Mouse (Mus musculus): Measurements from ENCODE around the gene Gm20388. TPM values are rescaled to one million over a fixed set of nuclear protein-coding genes. Genes with fewer than 3 reads are reported as not detected.

The Gm20388 gene
- total RNA-seq, 2 experiments from 2014 or later = 11.4 to 18.1 TPM

DNA sequence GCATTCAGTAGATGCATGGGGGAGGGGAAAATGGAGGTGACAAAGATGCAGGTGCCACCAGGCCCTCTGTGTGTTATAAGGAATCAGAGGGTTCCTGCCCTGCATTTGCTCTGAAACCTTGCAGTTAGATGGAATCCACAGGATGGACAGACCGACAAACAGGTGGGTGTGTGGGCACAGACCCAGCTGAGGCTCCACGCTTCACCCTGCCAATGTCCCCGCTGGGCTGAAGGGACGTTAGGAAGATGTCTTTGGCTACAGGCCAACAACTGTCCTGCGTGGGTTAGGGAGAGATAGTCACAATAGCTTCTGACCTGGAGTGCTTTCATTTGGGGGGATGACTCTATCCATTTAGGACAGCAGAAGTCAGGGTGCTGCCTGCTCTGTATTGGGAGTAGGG, 399.4 kb downstream of the Gm20388 start:
- ATAC-seq (replicated peaks; ENCODE audit: low FRiP score, low TSS enrichment, poor library complexity, severe bottlenecking) = no peak

DNA sequence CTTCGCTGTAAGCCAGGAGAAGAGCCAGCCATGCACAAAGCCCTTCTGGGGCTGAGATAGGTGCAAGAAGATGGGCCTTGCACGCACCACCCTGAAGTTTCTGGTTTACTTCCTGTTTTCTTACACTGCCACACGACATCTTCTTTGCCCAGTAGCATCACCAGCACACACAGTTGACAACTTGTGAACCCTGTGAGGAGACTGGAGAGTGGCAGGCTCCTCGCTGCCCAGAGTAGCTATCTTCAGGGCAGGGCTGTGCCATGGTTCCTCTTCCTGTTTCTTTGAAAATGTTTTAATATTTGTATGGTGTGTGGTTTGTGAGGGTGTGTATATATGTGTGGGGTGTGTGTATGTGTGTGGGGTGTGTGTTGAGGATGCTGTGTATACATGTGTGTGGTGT, 401.8 kb downstream of the Gm20388 start:
- ATAC-seq (replicated peaks; ENCODE audit: low FRiP score, low TSS enrichment, poor library complexity, severe bottlenecking) = no peak

DNA sequence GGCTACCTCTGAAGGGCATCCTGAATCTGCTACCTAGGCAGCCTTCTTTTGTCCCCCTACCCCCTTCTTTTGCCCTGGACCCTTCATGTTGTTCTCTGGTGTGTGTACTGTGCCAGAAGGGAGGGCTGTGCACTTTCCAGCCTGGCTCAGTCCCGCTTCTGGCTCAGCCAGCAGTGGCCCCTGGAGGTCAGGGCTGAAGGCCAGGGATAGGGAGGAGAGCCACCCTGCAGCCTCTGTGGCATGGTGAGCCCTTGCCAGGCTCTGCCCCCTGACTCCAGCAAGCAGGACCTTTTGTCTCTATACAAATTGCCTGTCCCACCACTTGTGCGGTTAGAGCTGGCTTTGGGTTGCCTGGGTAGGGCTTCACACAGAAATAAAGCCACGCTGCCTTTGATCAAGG, 403.0 kb downstream of the Gm20388 start:
- ATAC-seq (replicated peaks; ENCODE audit: low FRiP score, low TSS enrichment, poor library complexity, severe bottlenecking) = no peak

DNA sequence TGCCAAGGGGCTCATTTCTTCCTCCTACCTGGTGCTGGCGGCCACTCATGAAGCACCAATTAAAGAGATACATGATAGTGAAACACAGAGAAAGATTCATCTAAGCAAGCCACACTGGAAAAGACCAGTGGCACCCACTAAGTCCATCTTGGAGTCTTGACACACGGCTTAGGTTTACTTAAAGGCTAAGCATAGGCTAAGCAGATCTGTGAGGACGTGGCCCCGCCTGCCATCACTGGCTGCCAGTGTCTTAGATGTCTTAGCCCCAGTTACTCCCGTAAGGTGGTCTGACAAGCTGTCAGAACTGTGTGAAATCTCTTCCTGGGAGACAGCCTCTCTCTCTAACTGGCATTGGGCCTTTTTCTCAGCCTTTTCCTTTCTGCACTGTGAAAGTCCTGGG, 404.3 kb downstream of the Gm20388 start:
- ATAC-seq (replicated peaks; ENCODE audit: low FRiP score, low TSS enrichment, poor library complexity, severe bottlenecking) = no peak

DNA sequence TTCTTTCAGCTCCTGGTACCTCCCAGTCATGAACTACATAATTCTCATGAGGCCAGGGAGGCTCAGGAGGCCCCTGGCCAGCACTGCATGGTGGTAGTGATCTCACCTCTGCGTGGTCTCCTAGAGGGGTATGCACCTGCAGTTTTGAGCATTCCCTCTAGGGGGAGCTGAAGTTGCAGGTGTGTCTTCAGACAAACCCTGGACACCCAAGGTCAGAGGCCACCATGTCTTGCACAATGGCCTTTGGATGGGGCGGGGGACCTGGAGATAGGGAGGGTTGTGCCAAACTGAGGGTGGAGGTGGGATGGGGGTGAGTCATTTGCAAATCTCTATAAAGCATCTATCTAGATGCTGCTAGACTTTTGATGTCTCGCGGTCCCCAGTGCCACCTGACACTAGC, 405.0 kb downstream of the Gm20388 start:
- no peak for ATAC-seq (replicated peaks; ENCODE audit: low FRiP score, low TSS enrichment, poor library complexity, severe bottlenecking)

DNA sequence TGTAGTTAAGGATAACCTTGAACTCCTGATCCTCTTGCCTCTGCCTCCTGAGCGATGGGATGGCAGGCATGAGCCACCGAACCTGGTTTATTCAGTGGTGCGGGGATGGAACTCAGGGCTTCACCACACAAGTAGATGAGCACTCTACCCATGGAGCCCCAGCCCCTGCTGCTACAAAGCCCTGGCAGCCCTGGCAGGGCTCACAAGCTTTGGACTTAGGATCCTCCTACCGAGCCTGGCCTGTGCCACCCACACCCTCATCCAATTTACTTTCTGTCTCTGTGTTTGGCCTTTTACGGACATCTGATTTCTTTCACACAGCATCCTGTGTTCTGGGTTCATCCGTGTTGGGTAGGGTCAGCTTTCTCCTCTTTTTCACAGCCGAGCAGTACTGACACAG, 406.1 kb downstream of the Gm20388 start:
- no peak for ATAC-seq (replicated peaks; ENCODE audit: low FRiP score, low TSS enrichment, poor library complexity, severe bottlenecking)

DNA sequence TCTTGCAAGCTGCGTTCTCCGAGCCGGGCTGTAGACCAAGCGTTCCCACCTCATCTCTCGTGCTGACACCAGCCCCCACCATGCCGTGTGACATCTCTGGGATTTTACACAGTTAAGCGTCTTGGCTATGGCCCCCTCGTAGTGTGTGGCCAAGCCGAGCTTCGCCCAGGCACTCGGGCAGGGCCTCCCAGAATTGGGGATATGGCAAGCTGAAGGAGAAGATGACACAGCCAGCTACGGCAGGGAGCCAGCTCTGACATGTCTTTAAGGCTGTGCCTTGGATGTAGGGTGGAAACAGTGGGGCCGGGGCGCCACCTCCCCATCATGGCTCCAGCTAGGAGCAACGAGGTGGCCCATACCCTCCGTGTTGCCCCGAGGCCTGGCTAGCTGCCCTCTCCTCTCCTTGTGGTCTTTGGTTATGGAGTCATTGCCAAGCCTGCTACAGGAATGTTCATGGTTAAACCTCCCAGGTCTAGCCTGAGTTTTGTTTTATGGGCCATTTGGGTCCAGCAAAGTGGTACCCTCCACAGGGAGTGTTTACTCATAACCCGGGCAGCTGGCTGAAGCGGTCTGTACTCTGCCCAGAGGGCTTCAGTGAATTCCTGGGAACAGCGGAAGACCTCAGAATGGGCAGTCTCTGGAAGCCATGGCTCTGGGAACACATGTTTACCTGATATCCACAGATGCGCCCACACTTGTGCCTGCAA, 406.6 kb downstream of the Gm20388 start:
- ATAC-seq (replicated peaks; ENCODE audit: low FRiP score, low TSS enrichment, poor library complexity, severe bottlenecking) = no peak

DNA sequence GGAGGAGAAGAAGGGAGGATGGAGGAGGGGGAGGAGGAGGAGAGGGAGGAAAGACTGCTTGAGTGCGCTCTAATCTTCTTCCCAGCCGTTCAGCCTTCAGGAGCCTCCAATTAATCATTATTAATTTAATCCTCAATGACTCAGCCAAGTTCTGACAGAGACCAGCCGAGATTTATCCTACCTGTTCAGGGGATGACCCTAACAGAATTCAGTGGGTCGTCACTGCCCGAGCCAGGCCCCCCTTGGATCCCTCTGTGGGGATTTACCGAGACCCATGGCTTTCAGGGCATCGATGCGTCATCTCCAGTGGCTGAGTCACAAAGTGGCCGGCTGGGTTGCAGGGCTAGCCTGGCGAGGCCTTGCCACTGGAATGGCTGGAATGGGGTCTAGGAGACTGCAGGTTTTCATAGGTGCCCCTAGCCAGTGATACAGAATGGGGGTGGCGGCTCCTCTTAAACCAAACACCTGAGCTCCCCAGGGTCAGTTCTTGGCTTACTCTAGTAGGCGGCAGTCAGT, 407.9 kb downstream of the Gm20388 start:
- ATAC-seq (replicated peaks; ENCODE audit: low FRiP score, low TSS enrichment, poor library complexity, severe bottlenecking) = no peak

DNA sequence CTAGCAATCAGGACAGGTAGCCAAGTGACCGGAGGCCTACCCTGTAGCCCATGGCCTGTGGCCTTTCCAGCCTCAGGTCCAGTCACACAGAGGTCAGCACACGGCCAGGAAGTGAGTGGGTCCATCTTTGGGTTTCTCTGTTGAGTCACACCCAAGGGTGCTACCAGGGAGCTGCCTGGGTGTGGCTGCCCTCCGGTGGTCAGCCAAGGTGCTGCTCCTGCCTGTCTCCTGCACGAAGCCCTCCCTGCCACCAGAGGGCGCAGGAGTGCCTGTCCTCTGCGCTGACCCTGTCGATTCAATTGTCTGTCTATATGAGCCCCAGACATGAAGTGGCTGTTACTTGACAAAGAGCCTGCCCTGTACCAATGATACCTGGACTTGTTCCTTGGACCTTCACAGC, 408.8 kb downstream of the Gm20388 start:
- ATAC-seq (replicated peaks; ENCODE audit: low FRiP score, low TSS enrichment, poor library complexity, severe bottlenecking) = peak; percentile 83

DNA sequence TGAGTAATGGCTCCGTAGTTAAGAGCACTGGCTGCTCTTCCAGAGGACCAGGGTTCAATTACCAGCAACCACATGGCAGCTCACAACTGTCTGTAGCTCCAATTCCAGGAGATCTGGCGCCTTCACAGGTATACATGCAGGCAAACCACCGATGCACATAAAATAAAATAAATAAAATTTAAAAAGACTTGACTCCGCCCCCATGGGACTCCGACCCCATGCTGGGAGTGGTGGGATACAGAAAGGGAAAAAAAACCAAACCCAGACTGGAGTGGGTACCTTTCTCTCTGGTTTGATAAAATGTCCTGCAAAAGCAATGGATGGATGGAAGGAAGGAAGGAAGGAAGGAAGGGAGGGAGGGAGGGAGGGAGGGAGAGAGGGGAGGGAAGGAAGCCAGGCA, 409.5 kb downstream of the Gm20388 start:
- no peak for ATAC-seq (replicated peaks; ENCODE audit: low FRiP score, low TSS enrichment, poor library complexity, severe bottlenecking)

DNA sequence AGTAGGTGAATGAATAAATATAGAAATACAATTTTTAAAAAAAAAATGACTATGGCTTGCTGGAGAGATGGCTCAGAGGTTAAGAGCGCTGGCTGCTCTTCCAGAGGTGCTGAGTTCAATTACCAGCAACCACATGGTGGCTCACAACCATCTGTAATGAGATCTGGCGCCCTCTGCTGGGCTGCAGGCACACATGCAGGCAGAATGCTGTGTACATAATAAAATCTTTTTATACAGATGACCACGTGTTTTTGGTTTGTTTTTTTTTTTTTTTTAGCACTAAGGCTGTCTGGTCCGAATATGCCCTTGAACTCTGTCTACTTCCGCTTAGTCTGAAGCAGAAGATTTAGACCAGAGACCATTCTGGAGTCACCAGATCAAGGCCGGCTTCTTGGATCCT, 411.1 kb downstream of the Gm20388 start:
- ATAC-seq (replicated peaks; ENCODE audit: low FRiP score, low TSS enrichment, poor library complexity, severe bottlenecking) = no peak

DNA sequence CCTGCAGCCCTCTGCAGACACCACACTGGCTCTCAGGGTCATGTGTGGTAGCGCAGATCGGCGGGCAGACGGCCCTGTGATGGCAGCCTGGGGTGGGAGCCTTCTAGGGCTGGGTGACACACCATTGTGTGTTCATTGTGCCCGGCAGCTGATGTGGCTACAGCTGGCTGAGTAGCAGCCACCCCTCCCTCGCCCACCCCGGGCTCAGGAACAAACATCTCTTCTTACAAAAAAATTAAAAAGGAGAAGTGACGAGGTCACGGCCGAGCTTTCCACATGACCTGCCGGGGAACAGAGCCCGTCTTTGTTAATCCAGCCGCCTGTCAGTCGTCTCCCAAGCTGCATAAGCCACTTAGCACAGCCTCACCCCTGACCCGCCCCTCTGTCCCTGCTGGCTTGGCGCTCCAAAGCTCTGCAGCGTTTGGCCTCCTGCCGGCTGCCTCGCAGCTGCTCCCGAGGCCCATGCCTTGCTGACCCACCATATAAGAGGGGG, 412.4 kb downstream of the Gm20388 start:
- no peak for ATAC-seq (replicated peaks; ENCODE audit: low FRiP score, low TSS enrichment, poor library complexity, severe bottlenecking)

DNA sequence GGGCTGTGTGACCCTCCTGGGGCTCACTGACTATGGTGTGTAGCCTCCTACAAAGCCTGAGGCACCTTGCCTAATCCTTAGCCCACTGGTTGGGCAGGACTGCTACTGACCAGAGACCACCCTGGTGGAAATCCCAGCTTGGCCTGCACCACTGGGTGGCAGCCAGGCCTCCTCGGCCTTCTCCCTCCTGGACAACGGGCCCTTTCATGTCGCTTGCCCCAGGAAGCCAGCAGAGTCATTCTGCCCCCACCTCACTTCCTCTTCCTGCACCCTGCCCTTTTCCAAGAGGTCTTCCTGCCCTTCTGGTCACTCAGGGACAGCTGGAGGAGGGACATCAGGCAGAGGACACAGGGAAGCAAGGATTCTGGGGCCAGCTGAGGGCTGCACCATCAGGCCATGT, 413.9 kb downstream of the Gm20388 start:
- ATAC-seq (replicated peaks; ENCODE audit: low FRiP score, low TSS enrichment, poor library complexity, severe bottlenecking) = no peak

DNA sequence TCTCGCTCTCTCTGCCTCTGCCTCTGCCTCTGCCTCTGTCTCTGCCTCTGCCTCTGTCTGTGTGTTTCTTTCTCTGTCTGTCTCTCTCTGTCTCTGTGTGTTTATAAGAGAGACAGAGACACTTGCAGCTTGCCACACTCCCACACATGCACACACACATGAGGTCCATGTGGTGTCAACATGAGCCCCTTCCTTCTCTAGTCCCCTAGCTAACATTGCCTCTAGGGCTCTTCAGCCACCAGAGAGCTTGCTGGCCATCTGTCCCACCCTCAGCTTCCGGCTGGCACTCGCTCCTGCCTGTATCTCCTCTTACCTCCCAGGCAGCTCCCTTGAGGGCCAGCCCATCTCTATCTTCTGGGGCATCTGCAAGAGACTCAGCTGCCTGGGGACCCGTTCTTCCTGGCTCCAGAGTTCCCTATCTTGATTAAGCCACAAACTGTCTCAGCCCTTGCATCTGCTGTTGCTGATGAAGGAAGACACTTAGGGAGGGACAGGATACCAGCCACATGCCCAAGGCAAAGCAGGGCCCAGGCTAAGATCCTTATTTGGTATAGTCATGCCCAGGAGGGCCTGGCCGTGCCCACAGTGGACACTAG, 414.6 kb downstream of the Gm20388 start:
- ATAC-seq (replicated peaks; ENCODE audit: low FRiP score, low TSS enrichment, poor library complexity, severe bottlenecking) = peak; percentile 66

DNA sequence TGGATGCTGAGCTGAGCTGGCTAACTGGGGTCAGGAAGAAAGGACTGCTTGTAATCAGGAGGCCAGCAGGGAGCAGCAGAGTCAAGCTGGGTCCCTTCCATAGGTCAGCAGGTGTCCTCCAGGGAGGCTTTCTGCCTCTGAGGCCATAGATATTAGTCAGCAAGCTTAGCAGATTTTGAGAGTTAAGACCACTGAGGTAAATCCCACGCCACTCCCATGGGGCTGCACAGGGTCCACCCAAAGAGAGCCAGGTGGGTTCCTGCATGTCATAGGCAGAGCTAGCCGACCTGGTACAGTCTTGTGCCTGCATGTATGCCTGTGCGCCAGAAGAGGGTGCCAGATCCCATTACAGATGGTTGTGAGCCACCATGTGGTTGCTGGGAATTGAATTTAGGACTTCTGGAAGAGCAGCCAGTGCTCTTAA, 416.5 kb downstream of the Gm20388 start:
- 0 out of 2 replicates have a peak, but pooled peaks have one; percentile 16 for ATAC-seq (replicated peaks; ENCODE audit: low FRiP score, low TSS enrichment, poor library complexity, severe bottlenecking)

DNA sequence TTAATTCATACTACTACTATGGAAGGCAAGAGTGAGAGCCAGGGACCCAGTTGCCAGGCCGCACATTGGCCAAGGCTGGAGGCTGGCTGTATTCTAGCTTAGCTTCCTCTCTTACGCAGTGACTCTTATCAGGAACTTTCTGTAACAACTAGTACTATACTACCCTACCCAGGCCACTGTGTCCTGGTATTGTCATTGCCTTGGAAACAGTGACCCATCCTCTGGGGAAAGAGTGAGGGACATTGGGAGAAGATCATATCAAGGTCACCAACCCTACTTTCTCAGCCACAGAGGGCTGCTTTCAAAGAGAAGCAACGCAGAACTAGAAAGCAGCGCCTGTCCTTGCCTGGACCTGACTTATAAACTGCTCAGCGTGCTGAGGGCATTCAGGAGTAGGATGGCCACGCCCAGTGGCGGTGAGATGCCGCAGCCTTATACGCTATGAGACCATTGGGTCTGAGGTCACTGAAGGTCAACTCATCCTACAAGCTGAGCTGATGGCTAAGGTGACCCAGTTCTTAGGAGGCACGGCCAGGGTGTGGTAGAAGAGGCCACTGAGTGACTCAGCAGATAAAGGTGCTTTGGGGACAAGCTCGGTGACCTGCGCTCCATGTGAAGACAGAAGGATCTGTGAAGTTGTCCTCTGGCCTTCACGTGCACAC, 417.9 kb downstream of the Gm20388 start:
- ATAC-seq (replicated peaks; ENCODE audit: low FRiP score, low TSS enrichment, poor library complexity, severe bottlenecking) = 0 out of 2 replicates have a peak, but pooled peaks have one; percentile 2

DNA sequence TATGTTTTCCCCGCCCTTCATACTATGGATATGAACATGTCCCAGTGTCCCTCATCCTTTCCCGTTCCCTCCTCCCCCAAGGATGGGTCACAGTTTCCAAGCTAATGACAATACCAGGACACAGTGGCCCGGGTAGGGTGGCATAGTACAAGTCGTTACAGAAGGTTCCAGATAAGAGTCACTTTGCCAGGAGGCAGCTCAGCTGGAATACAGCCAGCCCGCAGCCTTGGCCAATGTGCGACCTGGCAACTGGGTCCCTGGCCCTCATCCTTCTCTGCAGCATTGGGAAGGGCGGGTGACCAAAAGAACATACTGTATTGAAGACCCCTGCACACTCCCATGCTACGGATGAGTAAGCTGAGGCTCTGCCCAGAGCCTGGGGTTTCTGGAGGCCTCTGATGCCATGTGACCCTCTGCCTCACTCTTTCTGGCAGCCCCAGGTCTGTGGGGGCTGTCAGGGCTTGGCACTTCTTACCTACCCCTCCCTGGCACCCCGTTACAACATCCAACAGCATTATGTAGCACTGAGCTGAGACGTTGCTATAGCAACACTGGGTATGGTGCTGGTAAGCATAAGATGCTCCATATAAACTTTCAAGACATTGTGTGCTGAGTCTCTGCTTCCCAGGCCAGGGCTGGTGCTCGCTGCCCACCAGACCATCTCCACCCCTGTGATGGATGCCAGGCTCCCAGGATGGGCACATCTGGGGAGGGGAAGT, 418.5 kb downstream of the Gm20388 start:
- peak; percentile 17; the same call in 1 of the 2 replicates for ATAC-seq (replicated peaks; ENCODE audit: low FRiP score, low TSS enrichment, poor library complexity, severe bottlenecking)

DNA sequence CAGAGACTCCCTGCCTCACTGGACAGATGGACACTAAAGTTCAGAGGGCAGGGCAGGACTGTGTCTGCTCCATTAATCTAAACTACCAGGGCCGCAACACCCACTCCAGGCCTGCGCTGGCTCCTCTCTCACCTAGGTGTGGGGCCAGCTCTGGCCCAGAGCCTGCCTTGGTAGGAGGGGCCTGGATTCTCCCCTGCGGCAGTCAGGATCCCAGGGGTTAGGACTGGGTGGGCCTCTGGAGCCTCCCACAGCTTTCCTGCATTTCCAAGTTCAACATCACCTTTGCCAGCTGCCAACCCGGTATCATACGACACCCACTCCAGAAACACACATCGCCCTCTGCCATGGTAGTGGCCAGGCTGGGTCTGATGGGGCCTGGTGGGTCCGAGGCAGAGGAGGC, 420.4 kb downstream of the Gm20388 start:
- ATAC-seq (replicated peaks; ENCODE audit: low FRiP score, low TSS enrichment, poor library complexity, severe bottlenecking) = no peak

DNA sequence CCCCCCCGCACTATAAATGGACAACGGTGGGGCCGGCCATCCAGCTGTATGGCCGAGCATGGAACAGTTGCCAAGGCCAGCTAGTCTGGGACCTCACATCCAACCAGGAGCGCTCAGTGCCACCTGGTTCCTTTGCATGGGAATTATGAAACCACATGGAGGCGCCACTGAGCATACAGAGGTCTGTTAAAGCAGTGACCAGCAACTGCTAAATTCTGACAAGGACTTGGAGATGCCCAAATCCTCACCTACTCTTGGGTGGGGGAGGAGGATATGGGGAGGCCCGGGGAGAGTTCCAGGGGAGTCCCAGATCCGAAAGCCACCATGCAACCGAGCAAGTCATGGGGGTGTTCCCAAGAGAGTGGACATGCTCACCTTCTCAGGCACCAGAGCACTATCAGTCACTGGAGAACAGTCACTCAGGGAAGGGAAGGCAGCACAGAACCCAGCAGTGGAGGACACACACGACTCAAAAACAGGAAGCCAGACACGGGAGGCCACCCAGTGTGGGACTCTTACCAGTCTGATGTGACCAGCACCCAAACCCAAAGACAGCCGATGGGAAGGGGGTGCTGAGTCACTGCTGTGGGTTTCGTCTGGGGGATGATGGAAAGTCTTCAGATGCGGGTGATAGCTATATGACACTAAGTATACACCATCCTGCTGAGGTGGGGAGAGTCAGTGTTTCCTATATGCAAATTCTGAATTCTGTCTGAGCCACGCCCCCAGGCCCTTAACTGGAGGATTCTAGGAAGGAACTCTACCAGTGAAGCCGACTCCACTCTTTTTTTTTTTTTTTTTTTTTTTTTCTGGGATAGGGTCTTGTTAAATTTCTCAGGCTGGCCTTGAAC, 422.0 kb downstream of the Gm20388 start:
- ATAC-seq (replicated peaks; ENCODE audit: low FRiP score, low TSS enrichment, poor library complexity, severe bottlenecking) = no peak; the same call in 1 of the 2 replicates

Measured in megakaryocyte-erythroid progenitor cell, adult 5-6 weeks (primary cell).